Mouse (Mus musculus): ENCODE measurements at regions not wholly inside any gene's neighbourhood (a gene's known extent, or its start where the extent isn't known, plus 50 kb on each side); places are given as distances from the start of the nearest gene placed in this dataset.
"Not testable (repeated sequence)": the region's sequence is repeated elsewhere in the genome, so short reads cannot be mapped to it uniquely, and the experiment has no call there.

GRCm38 (mm10) chr9:14035526-14035925 is 208.0 kb downstream of the Fam76b start:
- no peak for ATAC-seq (ENCODE audit: extremely low read depth, insufficient number of reproducible peaks, low FRiP score, poor library complexity, severe bottlenecking)

DNA sequence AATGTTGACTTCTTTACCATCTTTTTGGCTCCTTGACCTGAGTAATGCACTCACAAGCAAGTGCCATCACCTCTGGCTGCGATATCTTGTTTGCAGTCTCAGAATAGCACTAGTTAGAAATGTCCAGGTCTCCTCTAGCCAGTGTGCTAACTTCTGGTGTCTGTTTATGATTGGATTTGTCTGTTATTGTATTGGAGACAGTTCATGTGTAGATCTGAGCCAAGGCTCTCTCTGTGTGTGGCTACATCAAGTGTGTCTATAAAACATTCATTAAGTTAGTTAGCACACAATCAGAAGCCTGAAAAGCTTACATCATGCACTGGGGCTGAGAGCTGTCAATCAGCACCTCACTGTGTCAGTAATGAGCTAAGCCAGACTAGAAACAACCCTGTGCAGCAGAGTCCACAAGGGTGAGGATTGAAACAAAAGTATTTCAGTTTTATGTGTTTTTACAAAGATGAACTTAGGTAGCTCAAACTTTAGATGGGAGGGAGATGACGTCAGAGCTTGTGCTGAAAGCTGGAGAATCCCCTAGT is 214.5 kb downstream of the Fam76b start:
- ATAC-seq (ENCODE audit: extremely low read depth, insufficient number of reproducible peaks, low FRiP score, poor library complexity, severe bottlenecking) = no peak

DNA sequence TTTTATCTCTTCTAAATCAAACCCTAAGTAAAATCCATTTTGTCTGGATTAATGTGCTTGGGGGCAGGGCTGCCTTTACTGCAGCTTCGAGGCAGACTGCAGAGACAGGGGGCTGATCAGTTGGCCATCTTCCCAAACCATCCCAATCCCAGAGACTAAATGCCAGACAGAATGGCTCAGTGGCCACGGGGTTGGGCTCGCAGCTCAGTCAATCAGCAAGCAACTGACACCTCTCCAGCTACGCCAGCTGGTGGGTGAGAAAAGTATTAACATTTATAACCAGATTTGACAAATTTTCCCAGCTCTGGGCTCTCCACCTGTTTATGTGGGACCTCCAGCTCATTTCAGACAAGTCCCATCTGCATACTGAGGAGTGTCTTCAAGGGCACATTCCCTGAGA is 220.7 kb downstream of the Fam76b start:
- no peak for ATAC-seq (ENCODE audit: extremely low read depth, insufficient number of reproducible peaks, low FRiP score, poor library complexity, severe bottlenecking)

GRCm38 (mm10) chr9:14053704-14054103 is 221.2 kb upstream of the Sesn3 start:
- ATAC-seq (ENCODE audit: extremely low read depth, insufficient number of reproducible peaks, low FRiP score, poor library complexity, severe bottlenecking) = no peak

DNA sequence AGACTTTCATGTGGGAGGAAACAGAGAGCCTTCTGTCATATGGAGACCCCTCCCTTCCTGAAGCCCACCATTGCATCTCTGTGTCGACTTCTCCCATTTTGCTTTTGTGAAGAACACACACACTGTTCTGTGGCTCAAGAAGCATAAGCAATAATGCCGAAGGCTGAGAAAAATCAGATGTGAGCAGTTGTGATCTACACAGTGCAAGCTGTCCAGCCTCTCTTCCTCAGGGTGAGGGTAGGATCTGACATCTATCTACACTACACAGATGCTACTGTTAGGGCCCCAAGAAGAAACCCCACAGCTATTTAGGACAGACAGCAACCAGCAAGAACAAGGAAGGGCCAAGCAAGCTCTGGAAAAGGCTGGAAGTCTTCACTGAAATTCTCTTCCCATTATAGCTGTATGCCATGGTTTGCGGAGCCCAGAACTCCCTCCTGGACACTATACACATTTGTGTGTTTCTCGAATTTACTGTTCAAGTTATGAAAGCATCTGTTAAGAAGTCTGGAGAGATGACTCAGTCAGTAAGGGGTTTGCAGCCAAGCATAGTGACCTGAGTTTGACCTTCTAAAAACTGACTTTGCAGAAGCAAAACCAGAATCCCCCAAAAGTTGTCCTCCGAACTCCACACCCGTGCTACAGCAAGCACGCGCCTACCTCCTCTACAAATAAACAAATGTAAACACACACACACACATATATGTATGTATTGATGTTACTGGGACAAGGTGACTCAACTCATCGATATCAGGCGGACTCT is 218.3 kb upstream of the Sesn3 start:
- ATAC-seq (ENCODE audit: extremely low read depth, insufficient number of reproducible peaks, low FRiP score, poor library complexity, severe bottlenecking) = no peak

GRCm38 (mm10) chr9:14058592-14059227 is 216.2 kb upstream of the Sesn3 start:
- no peak for ATAC-seq (ENCODE audit: extremely low read depth, insufficient number of reproducible peaks, low FRiP score, poor library complexity, severe bottlenecking)

DNA sequence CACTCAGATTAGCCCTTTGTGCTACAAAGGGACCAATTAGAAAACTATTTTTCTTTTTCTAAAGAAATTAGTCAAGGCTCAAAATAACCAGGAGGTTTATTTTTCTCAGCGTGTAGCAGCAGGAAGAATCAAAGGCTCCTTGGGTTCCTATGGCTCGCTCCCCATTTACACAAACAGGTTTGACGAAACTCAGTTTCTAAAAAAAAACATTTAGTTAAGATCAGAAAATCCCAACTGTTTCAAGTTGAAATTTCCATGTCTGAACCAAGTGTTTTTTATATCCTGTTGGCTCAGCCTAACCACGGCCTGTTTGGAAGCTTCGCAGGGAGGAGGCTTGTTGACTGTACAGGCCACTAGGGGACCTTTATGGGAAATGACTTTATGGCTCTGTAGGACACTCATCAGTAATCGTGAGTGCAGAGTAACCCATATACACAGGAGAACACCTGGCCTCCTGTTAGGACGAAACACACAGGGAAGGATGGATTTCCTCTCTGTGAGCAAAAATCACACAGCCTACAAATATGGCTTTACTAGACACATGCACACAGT is 215.6 kb upstream of the Sesn3 start:
- no peak for ATAC-seq (ENCODE audit: extremely low read depth, insufficient number of reproducible peaks, low FRiP score, poor library complexity, severe bottlenecking)

GRCm38 (mm10) chr9:14060257-14060656 is 214.6 kb upstream of the Sesn3 start:
- ATAC-seq (ENCODE audit: extremely low read depth, insufficient number of reproducible peaks, low FRiP score, poor library complexity, severe bottlenecking) = no peak

DNA sequence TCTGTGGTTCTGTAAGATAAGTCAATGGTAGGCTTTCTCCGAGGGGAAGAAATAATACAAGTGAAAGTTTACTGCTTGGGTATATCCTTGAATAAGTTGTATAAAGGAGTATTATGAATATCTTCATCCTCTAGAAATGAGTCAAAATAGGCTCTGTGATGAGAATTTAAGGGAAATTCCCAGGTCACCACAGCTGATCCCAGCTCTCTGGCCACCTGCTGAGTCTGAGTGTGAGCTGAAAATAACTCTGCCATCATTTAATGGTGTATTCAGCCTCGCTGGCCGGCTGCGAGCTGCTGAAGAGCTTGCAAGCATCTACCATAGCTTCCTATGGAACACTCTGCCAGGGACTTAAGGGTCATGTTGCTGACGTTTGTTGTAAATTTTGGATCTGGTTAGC is 213.5 kb upstream of the Sesn3 start:
- ATAC-seq (ENCODE audit: extremely low read depth, insufficient number of reproducible peaks, low FRiP score, poor library complexity, severe bottlenecking) = no peak

DNA sequence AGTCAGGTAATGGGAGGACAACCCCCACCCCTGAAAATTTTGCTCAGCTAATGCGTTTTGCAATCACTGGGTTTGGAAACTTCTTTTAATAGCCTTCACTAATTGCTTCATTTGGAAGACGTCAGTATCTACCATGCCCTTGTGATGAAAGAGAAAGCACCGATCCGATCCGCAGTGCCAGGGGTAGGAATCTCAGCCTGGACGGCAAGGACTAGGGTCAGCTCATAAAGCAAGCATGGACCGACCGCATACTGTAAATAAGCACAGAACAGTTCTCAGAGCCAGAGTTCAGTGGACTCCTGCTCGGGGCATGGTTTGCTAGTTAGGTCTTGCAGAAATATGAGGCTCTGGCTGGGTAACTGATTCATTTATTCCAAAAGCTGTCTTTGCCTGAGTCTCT is 213.0 kb upstream of the Sesn3 start:
- no peak for ATAC-seq (ENCODE audit: extremely low read depth, insufficient number of reproducible peaks, low FRiP score, poor library complexity, severe bottlenecking)

GRCm38 (mm10) chr9:14062706-14063105 is 212.2 kb upstream of the Sesn3 start:
- no peak for ATAC-seq (ENCODE audit: extremely low read depth, insufficient number of reproducible peaks, low FRiP score, poor library complexity, severe bottlenecking)

DNA sequence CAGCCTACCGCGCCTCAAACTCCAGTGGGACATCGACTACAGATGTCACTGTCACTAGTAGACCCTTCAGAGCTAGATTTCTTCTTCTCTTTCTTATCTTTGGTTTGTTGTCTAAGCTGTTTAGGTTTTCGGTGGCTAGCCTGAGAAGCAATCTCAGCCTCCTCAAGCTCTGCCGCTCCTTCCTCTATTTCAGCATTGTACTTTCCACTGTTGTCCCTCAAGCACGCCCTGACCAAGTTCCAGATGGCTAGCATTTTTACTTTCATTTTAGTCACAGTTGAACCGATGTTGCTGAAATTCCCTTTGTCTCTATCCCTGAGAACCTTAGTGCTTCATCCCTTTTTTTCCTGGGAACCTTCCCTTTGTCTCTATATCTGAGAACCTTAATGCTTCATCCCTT is 208.1 kb upstream of the Sesn3 start:
- ATAC-seq (ENCODE audit: extremely low read depth, insufficient number of reproducible peaks, low FRiP score, poor library complexity, severe bottlenecking) = not testable (repeated sequence)

DNA sequence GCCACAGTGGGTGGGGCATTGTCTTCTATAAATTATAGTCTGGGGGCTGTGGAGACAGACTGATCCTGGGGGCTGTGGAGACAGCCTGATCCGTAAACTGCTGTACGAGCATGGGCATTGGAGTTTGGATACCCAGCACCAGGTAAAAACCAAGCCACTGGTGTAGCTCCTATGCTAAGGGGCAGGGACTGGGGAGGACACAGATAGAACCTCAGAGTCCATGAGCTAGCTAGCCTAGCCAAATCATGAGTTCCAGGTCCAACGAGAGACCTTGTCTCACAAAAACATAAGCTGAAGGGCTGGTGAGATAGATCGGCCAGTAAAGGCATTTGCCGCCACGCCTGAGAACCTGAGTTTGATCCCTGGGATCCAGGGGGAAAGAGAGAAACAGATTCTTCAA is 205.8 kb upstream of the Sesn3 start:
- ATAC-seq (ENCODE audit: extremely low read depth, insufficient number of reproducible peaks, low FRiP score, poor library complexity, severe bottlenecking) = no peak

- no peak for ATAC-seq (ENCODE audit: extremely low read depth, insufficient number of reproducible peaks, low FRiP score, poor library complexity, severe bottlenecking)
These were observed 205.1 kb upstream of the Sesn3 start for GRCm38 (mm10) chr9:14069770-14070169.

DNA sequence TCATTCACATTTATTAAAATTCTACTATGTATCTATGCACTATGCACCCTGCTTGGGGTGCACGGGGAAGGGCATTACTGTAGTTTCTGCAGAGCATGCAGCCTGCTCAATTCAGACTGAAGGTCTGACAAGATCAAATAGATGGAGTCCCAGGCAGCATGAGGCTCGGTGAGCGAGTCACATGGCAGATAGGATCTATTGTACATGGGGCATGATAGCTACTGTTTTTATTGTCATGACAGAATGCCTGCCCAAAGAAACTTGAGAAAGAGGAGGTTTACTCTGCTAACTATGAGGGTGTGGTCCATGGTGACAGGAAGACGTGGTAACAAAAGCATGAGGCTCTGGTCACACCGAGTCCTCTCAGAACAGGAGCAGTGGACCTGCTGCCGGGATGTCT is 203.1 kb upstream of the Sesn3 start:
- ATAC-seq (ENCODE audit: extremely low read depth, insufficient number of reproducible peaks, low FRiP score, poor library complexity, severe bottlenecking) = no peak

GRCm38 (mm10) chr9:14072950-14073349 is 201.9 kb upstream of the Sesn3 start:
- ATAC-seq (ENCODE audit: extremely low read depth, insufficient number of reproducible peaks, low FRiP score, poor library complexity, severe bottlenecking) = no peak

DNA sequence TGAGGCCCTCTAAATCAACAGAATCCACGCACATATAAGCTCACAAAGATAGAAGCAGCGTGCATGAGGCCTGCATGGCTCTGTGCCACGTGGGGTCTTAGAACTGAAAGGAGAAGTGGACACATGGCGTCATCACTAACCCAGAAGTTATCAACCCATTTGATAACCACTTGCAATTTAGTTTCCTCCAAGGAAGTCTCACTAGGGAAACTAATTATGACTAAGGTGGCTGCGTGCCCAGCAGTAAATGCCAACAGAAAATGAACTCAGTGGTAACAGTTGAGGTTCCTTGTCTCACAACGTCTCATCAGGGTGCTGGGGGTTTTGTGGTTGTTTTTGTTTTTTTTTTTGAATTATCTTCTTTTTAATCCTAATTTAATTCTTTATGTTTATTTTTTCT is 200.6 kb upstream of the Sesn3 start:
- peak; percentile 56; the same call in 1 of the 2 replicates for ATAC-seq (ENCODE audit: extremely low read depth, insufficient number of reproducible peaks, low FRiP score, poor library complexity, severe bottlenecking)

GRCm38 (mm10) chr9:14074866-14075265 is 200.0 kb upstream of the Sesn3 start:
- not testable (repeated sequence) for ATAC-seq (ENCODE audit: extremely low read depth, insufficient number of reproducible peaks, low FRiP score, poor library complexity, severe bottlenecking)

- ATAC-seq (ENCODE audit: extremely low read depth, insufficient number of reproducible peaks, low FRiP score, poor library complexity, severe bottlenecking) = no peak
These were observed 199.4 kb upstream of the Sesn3 start for GRCm38 (mm10) chr9:14075452-14075851.

DNA sequence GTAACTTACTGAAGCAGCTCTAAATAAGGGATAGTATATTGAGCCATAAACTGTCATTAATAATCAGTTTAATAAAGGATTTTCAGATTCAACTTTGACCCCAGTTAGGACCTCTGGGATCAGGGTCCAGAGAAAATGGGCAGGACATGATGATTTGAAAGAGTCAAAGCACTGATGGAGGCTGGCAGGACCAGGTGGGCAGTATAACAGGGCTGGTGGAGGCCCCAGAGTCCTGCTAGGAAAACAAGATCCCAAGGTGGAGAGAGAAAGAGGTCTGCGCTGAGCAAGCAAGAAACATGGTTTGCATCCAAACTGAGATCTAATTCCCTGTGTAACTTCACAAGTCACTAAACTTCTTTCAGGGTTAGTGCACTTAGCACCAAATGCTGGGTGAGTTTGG is 199.0 kb upstream of the Sesn3 start:
- no peak for ATAC-seq (ENCODE audit: extremely low read depth, insufficient number of reproducible peaks, low FRiP score, poor library complexity, severe bottlenecking)
